Mouse (Mus musculus) yolk sac, embryonic 10.5 days (tissue): ENCODE measurements at regions not wholly inside any gene's neighbourhood (a gene's known extent, or its start where the extent isn't known, plus 50 kb on each side); places are given as distances from the start of the nearest gene placed in this dataset.

Source experiments
- DNase-seq: peaks from one replicate; pipeline ENCODE4 v3.0.0-alpha.2; 2017; ENCODE audit warnings: low spot score

DNA sequence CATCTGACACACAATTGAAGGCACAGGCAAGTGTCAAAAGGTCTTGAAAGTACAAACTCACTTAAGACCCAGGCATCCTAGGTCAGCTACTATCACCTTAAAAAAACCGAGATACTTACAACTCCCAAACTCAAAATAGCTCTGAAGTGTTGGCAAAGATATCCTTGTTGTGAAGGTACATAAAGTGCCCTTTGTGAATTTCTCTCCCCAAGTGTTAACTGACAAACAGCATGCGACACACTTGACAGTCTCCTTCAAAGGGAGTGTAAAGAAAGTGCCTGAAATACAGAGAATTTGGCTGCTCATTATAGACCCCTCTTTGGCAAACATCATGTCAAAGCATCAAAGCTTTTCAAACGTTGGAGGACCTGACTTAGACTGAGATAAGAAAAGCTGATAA, 2634.2 kb downstream of the 9330182O14Rik start:
- DNase-seq = no peak

DNA sequence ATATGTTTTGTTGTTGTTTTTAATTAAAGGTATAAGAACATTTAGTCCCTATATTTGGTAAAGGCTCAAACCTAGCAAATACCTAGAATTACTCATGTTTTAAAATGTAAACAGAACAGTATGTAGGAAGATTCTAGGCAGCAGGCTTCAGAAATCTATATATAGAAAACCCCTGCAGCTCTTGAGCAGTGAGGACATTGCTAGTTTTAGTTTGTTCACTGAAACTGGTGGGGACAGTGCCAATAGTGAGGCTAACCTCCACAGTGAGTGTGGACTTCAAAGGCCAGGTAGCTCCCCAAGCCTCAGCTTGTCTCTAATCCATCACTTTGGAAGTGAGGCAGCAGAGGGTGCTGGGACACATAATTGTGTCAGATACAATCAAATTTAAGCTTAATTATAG, 2645.7 kb downstream of the 9330182O14Rik start:
- no peak for DNase-seq

DNA sequence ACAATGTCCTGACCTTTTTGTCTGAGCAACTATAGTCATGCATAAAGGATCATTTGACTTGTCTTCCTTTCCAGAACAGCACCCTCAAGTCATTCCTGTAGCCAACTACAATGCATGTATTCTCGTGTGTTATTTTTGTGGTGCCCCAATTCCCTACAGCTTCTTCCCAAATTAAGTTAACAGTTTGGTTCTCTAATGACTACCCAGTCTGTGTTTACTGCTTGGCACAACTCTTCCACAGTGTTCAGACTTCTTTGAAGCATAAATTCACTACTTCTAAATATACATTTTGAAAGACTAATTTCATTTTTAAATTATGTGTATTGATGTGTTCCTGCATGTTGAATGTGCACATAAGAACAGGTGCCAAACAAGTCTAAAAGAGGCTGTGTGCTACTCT, 2667.1 kb downstream of the 9330182O14Rik start:
- no peak for DNase-seq

DNA sequence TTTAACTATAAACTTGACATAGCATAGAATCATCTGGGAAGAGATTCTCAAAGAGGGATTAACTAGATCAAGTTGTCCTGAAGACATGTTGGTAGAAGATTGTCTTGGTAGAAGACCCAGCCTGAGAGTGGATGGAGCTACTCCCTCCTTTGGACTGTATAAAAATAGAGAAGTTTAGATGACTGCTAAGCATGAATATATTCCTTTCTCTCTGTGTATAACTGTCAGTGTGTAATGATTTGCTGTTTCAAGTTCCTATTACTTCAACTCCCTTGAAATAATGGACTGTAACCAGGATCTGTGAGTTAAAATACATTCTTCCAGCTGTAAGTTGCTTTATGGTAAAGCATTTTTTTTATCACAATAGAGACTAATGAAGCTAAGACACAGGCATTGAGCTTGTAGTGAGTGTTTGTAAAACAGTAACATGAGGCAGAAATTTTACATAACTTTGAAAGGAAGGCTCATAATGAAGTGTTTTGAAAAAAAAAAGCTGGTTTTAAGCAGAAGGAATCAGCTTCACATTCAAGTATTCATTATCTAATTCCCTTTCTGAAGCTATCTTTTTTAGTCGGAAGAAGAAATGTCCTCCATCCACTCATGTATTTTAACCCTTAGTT, 2676.8 kb downstream of the 9330182O14Rik start:
- DNase-seq = no peak

DNA sequence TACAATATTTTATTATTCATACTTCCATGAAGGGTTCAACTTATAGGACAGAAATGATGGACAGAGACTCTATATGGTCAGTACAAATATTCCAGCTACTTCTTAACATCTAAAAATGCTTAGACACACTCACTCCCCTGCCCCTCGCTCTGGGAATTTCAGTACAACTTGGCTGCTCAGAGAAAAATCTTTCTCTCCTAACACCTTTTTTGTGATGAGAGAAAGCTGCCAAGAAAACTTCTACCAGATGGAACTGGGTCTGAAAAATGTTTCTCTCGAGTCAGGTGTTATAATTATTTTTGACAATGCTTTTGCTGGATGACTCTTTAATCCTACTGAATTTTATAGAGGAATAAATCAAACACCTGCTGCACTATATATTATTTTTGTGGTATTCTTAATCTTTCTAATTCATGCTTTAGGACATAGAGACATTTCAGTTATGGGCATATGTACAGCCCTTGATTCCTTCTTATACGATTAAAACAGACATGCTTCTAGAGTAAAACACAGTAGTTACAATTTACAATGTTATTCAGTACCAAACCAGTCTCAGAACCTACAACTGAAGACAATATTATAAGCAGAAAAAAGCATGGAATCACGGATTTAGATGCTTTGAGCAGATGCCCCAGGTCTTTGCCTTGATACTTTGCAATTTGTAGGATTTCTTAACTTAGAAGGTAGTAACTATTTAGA, 2681.0 kb downstream of the 9330182O14Rik start:
- DNase-seq = no peak

DNA sequence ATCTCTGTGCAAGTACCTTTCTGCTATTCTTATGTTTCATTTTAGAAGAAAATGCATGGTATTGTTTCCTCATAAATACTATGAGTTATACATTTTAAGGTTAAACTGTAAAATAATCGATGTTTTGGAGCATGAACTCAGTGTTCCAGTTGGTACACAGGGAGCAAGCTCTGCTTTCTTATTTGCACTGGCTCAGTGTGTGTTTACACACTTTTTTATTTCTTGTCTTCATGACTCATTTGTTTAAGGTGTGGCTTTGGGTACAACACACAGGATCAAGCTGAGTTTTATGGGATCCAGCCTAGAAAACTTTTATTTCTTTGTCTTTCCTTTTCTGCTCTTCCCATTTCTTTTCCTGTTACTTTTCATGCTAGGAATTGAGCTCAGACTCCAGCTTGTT, 2704.7 kb downstream of the 9330182O14Rik start:
- DNase-seq = no peak

DNA sequence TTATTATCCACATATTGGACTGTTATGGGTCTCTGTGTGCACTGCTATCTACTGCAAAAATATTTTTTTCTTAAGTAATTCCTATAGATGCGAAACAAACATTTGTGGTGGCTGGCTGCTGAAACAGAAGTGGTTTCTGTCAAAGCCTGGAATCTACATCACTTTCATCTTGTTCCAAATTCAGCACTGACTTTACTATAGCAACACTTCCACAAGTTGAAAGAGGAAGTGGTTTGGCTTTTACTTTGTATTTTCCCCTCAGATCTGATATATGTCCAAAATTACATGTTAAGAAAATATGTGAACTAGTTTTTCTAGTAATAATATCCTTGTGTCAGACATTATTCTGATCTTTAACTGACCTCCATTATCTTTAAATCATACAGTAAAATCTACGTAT, 2715.8 kb downstream of the 9330182O14Rik start:
- no peak for DNase-seq

DNA sequence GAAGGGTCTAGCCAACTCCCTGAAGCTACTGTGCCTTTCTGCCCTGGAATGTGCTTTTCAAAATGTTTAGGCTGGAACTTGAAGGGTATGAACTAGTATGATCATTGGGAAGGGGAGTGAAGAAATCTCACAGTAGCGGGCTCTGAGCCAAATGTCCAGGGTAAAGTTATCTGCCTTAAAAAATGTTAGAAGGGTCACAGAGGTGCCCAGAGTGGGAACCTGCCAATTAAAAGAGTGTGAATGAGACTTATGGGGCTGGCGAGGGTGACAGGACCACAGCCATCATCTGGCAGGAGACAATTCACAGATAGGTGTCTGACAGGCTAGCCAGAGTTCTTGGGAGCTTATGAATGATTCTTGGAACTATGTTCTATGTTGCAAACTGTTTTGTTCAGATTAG, 2738.3 kb downstream of the 9330182O14Rik start:
- DNase-seq = no peak

DNA sequence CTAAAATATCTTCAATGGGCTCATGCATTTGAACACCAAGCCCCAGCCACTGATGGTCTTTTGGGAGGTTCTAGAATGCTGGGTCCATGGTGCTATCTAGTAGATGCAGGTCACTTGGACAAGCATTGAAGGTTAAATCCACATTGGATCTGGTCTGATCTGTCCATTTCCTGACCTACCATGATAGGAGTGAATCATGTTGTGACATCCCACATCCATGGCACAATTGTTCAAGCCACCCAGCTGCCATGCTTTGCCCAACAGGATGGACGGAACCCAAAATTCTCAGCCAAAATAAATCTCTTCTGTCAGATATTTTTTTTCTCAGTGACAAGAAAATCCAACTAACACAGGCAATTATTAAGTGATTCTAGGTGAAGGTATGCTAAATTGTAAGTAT, 2760.4 kb downstream of the 9330182O14Rik start:
- DNase-seq = no peak

DNA sequence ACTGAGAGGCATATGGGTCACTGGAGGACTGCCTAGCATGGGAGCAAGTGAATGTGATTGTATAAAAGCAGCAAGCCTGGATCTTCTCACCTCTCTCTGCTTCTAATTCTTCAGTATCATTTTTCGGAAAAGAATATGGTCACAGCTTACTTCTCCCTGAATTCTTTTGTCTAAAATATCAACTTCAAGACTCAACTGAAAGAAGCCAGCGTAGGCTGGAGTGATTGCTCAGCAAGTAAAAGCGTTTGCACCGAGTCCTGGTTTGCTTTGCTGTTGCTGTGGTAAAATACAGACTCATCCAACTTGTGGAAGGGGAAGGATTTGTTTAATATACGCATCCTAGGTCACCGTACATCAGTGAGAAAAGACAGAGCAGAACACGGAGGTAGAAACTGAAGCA, 2765.9 kb downstream of the 9330182O14Rik start:
- no peak for DNase-seq

DNA sequence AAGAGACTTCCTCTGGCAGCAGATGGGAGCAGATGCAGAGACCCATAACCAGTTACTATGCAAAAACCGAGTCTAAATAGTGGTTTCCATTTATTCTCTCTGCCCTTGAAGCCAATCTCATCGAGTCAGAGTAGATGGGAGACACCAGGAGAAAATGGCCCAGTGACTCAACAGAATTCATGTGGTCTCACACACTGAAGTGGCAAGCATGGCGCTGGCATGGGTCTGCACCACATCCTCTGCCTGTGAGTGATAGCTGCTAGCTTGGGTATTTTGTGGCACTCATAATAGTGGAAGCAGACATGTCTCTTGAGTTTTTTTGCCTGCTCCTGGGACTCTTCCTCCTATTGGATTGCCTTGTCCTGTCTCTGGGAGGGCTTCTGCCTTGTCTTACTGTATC, 2767.6 kb downstream of the 9330182O14Rik start:
- DNase-seq = no peak

DNA sequence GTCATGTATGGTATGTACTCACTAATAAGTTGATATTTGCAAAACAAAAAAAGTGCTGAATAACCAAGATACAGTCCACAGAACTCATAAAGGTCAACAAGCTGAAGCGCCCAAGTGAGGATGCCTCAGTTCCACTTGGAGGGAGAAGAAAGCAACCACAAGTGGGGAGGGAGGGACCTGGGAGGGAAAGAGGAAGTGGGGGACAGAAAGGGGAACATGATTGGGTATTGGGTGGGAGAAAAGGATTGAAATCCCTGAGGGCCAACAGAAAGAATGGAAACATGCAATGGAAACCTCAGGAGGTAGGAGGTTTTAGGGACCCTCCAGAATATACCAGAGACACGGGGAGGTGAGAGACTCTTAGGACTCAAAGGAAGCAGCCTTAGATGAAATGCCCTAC, 2777.2 kb downstream of the 9330182O14Rik start:
- no peak for DNase-seq

DNA sequence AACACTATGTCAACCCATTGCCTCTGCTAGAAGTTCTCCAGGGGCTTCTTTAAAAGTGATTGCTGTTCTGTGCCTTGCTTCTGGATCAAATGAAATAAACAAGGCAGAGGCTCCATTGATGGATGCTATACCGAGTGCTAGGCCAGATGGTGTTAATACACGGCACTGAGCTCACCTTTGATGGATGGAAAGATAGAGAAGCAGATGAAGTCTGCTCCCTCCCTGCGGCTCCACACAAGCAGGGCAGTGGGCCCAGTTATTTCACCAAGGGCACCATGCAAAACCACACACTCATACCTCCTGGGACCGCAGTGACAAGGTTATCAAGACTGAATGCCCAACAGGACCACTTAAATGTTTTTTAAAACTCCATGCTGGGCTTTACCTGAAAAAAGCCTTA, 2778.7 kb downstream of the 9330182O14Rik start:
- DNase-seq = no peak

DNA sequence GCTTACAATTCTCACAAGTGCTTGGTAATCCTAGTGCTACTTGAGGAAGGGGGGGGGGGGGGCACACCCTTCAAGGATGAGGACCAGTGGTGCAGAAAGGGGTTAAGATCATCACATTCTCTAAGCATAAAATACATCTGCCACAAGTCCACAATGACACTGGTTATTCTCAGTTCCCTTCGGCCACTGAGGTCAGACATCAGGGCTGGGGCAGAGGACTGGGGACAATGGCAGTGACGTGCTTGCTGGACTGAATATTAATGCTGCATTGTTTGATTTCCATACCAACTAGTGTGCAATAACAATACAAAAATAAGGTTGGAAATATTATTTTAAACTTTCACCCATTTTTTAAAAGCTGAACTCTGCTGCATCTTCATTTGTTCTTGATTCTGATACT, 2779.1 kb downstream of the 9330182O14Rik start:
- DNase-seq = no peak

DNA sequence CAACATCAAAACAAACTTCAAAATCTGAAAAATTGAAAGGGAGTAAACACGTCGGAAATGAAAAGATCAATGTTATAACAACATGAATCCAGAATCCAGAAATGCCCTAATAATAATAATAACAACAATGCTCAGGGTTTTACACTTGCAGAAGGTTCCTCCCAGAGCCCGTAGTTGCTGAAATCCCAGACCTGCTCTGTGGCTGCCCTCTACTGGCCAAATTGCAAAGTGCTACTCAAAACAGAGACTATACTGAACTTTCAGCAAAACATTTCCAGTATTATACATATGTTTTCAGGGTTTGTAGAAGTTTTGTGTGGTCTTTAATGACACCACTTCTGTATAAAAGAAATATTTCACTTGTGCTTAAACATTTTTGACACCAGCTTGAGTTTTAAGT, 2779.9 kb downstream of the 9330182O14Rik start:
- peak; percentile 21 for DNase-seq

DNA sequence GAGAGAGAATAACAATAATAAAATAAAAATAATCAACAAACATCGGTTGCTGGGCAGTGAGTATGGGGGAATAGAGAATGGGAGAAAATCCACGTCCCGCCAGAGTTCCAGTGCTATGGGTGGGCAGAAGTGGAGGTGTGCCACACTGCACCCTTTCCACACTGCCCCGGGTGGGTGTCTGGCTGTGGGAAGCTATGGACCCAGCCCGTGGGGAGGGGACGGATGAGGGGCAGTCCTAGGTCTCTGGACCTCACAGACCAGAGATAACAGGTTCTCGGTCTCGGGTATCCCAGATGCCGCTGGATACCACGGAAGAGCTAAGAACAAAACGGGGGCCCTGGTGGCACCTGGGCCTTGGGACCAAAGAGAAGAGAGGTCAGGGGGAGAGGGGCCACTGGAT, 2781.0 kb downstream of the 9330182O14Rik start:
- DNase-seq = no peak

DNA sequence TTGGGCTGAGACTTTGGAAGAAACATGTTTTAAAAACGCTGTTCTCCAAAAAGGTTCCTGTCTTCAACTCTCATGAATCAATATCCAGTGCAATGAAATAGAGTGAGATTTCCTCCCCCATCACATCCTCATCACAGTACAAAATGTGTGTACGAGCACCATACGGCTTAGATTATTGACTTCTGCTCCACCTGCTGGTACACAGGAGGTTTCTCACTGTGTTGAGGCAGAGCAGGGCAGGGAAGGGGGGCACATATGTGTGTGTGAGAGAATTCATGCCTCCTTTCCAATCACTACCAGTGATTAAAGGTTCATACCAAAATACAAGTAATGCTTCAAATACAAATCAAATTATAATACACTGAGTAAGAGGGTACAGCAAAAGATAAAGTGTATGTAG, 2787.5 kb downstream of the 9330182O14Rik start:
- no peak for DNase-seq

DNA sequence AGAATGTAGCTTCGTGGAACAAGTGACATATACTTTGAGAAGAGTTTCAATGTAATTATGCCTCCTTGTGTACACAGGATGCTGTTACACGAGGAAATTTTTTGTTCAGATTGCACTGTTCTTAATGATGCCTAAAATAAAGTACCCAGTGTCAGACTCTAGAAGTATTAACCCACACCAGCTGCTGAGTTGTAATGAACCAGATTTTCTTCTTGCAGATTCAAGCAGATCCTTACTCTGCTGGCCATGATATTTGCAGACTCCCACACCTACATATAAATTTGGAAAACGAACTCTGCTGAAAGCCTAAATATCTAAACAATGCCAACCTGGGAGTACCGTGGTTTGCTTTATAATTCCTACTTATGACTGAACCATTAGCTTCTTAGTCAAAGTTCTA, 2794.2 kb downstream of the 9330182O14Rik start:
- no peak for DNase-seq

DNA sequence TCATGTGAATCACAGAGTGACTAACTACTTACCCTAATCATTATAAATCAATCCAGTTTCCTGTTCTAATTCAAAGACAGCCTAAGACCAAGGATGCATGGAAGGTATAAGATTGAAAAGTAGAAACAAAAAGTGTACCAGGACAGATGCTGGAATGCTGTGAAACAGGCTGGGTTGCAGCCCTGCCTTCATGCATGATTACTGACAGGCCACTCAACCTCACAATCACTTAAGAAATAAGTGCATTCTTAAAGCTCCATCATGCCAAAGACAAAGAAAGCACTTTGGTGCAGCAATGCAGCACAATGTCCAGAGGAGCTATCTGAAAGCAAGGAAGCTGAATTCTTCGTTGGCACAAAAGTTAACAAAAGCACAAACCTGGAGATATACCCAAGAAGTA, 2810.4 kb downstream of the 9330182O14Rik start:
- DNase-seq = no peak

DNA sequence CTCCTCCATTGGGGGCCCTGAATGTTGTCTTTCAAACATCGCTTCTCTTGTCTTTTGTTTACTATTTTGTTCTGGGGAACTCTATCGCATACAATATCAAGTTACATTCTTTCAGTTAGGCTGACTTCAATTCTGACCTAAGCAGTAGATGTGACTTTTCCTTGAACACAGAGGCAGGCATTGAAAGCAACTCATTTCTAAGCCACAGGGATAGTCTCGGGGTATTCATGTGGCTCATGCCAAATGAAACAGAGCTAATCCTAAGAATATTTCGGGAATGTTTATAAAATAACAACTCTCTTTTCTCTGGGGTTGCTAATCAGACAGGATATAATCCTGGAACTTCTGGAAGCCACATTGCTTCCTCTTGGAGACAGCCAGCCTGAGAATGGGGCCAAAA, 2821.0 kb downstream of the 9330182O14Rik start:
- no peak for DNase-seq

DNA sequence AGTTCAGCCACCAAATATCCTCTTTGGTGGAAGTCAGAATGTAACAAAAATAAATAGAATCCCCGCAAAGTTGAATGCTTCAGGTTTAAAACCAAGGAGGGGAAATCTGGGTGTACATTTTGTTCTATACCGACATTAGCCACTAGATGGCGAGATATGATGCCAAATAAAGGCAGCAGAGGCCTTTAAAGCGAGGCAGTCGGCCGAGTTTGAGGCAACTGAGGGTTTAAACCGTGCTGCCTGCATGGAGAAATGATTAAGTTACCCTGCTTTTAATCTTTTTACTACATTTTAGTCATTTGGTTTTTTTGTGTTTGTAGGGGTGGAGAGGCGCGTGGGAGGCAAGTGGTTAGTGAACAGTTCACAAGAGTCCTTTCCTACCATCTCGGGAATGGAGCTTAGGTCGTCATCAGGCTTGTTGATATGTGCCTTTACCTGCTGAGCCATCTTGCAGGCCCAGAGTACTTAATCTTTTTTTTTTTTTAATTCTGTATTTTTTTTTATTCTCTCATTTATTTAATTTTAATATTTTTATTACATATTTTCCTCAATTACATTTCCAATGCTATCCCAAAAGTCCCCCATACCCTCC, 2828.7 kb downstream of the 9330182O14Rik start:
- DNase-seq = peak; percentile 18

DNA sequence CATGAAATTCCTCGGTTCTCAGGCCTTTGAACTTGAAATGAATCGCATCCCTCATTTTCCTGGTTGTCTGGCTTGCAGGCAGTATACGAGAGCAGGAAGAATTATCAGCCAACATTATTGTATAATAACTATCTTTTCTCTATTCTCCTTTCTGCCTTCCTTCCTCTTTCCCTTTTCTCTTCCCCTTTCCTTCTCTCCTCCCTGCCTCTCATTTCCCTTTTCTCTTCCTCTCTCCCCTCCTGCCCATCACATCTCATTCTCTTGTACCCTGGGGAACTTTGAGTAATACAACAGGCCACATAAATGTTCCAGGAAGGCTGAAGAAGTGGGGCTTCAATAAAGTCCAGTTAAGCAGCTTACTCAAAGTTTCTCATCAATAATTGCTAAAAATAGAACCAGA, 2831.1 kb downstream of the 9330182O14Rik start:
- DNase-seq = no peak
